Mouse (Mus musculus): Measurements from ENCODE around the gene Cryab. TPM values are rescaled to one million over a fixed set of nuclear protein-coding genes. Genes with fewer than 3 reads are reported as not detected.

Cryab gene
- polyA plus RNA-seq, 1 experiment from 2014 or later, result 143 TPM

DNA sequence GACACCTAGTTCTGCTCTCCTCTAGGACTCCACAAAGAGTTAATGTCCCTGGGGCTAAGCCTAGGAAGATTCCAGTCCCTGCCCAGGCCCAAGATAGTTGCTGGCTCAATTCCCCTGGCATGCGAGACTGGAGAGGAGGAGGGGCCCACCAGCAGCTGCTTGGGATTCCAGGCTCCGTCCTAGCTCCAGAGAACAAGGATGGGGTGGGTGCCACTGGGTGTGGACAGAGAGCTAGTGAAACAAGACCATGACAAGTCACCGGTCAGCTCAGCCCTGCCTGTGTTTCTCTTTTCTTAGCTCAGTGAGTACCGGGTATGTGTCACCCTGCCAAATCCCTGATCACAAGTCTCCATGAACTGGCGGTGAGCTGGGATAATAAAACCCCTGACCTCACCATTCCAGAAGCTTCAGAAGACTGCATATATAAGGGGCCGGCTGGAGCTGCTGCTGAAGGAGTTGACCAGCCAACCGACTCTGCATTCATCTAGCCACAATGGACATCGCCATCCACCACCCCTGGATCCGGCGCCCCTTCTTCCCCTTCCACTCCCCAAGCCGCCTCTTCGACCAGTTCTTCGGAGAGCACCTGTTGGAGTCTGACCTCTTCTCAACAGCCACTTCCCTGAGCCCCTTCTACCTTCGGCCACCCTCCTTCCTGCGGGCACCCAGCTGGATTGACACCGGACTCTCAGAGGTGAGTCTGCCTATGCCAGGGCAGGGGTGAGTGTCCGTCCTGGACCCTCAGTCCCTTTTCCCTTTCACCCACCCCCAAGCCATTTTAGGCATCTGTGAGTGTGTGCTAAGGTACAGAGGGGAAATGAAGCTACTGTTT, 1.9 kb downstream of the Cryab start:
- 56% methylated on average over 17 of the region's 17 CpGs for WGBS
- peak; percentile 80 for ATAC-seq (ENCODE audit: insufficient read depth, low FRiP score)
- Histone ChIP-seq H3K4me2 (ENCODE audit: low read depth, low read length) (peak overlapping the region; percentile 47), H3K4me1 (ENCODE audit: control insufficient read depth, insufficient read depth, low read length) (peaks cover 12% of the 10 kb centered on the region), H3K36me3 (ENCODE audit: control insufficient read depth, insufficient read depth, low read length) (no peaks in the 10 kb centered on the region), H3K4me3 (replicated peaks; ENCODE audit: low read length) (peak overlapping the region; percentile 42), H3K27ac (ENCODE audit: low read length) (peak overlapping the region; percentile 82), H3K27me3 (ENCODE audit: control insufficient read depth, insufficient read depth, low read length) (no peaks in the 10 kb centered on the region), H3K9ac (ENCODE audit: low read length) (peak overlapping the region; percentile 61), H3K9me3 (replicated peaks; ENCODE audit: control insufficient read depth, low read length) (no peaks in the 10 kb centered on the region)

DNA sequence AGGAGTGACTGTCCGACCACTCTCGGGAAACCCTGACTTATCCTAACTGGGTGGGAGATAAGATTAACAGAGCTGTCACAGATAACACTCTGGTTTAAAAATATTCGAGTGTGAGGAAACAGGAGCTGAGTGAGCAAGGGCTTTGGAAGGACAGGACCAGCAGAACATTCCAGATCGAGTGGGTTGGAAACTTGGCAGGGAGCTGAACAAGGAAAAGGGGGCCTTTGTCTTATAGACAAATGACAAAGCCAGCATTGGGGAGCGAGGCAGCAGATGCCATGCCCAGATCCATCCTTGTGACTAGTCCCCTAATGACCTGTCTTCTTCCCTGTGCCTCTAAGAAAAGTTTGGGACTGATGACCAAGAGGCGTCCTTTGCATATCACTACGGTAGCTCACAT, 2.8 kb downstream of the Cryab start:
- Histone ChIP-seq H3K27me3 (ENCODE audit: control insufficient read depth, insufficient read depth, low read length) (no peaks in the 10 kb centered on the region), H3K27ac (ENCODE audit: low read length) (peak overlapping the region; percentile 56; the same call in 1 of the 2 replicates), H3K4me3 (replicated peaks; ENCODE audit: low read length) (peak overlapping the region; percentile 42), H3K36me3 (ENCODE audit: control insufficient read depth, insufficient read depth, low read length) (no peaks in the 10 kb centered on the region), H3K4me2 (ENCODE audit: low read depth, low read length) (peak overlapping the region; percentile 47), H3K9me3 (replicated peaks; ENCODE audit: control insufficient read depth, low read length) (no peaks in the 10 kb centered on the region), H3K4me1 (ENCODE audit: control insufficient read depth, insufficient read depth, low read length) (peaks cover 12% of the 10 kb centered on the region), H3K9ac (ENCODE audit: low read length) (peak overlapping the region; percentile 34)
- 36% methylated on average over 7 of the region's 7 CpGs for WGBS
- no peak for ATAC-seq (ENCODE audit: insufficient read depth, low FRiP score)

DNA sequence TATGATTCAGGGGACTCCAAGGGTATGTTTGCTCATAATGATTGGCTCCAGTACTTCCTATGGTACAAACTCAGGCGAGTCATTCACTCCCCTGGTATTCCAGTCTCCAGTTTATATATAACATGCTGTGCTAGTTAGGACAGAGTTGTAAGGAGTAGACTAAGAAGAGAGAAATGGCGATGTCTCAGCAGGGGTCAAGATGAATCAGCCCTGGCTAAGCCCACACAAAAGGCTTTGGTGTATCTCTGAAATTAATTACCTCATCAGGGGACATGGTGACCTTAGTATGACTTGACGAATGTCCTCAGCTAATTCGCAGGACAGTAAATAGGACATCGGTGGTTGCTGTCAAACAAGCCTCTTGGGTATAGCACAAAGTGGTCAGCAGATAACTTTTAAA, 5.6 kb downstream of the Cryab start:
- ATAC-seq (ENCODE audit: insufficient read depth, low FRiP score), result no peak
- Histone ChIP-seq H3K4me2 (ENCODE audit: low read depth, low read length) (no peak overlapping the region), H3K9me3 (replicated peaks; ENCODE audit: control insufficient read depth, low read length) (no peaks in the 10 kb centered on the region), H3K4me1 (ENCODE audit: control insufficient read depth, insufficient read depth, low read length) (peaks cover 8% of the 10 kb centered on the region), H3K27ac (ENCODE audit: low read length) (no peak overlapping the region), H3K9ac (ENCODE audit: low read length) (no peak overlapping the region), H3K4me3 (replicated peaks; ENCODE audit: low read length) (no peak overlapping the region), H3K27me3 (ENCODE audit: control insufficient read depth, insufficient read depth, low read length) (no peaks in the 10 kb centered on the region), H3K36me3 (ENCODE audit: control insufficient read depth, insufficient read depth, low read length) (no peaks in the 10 kb centered on the region)
- WGBS, result 46% methylated on average over 5 of the region's 5 CpGs

DNA sequence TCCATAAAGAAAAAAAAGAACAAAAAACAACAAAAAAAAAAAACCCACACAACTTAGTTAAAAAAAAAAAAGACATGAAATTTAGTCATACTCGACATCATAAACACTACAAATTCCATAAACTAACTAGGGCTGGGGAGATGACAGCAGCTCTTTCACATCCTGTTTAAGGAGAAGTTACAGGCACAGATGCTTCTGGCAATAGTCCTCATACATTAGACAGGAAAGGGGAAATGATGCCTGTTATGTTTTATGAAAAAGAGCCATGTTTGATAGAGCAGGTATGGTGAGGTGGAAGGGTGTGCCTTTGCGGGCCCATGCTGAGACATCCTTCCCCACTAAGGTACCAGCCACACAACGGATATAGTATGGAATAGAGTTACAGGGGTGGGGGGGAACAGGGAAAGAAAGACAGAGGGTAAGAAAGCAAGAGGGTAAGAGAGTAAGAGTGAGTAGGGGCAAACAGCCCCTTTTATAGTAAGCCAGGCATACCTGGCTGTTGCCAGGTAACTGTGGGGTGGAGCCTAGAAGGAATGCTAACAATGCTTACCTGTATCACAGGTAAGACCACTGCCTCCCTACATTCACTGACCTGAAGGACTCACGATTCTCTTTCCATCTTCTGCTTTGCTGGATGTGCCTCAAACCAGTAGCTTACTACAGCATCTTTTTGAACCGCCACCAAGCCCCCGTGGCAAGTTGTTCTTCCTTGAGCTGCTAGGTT, 10.6 kb downstream of the Cryab start:
- H3K9ac ChIP-seq (ENCODE audit: low read length), result no peak overlapping the region
- no peaks in the 10 kb centered on the region for H3K27me3 ChIP-seq (ENCODE audit: control insufficient read depth, insufficient read depth, low read length)
- no peaks in the 10 kb centered on the region for H3K9me3 ChIP-seq (replicated peaks; ENCODE audit: control insufficient read depth, low read length)
- no peak for ATAC-seq (ENCODE audit: insufficient read depth, low FRiP score)
- H3K4me3 ChIP-seq (replicated peaks; ENCODE audit: low read length), result no peak overlapping the region
- 45% methylated on average over 6 of the region's 6 CpGs for WGBS
- no peak overlapping the region for H3K4me2 ChIP-seq (ENCODE audit: low read depth, low read length)
- no peaks in the 10 kb centered on the region for H3K36me3 ChIP-seq (ENCODE audit: control insufficient read depth, insufficient read depth, low read length)
- no peak overlapping the region for H3K27ac ChIP-seq (ENCODE audit: low read length)
- H3K4me1 ChIP-seq (ENCODE audit: control insufficient read depth, insufficient read depth, low read length), result no peaks in the 10 kb centered on the region

DNA sequence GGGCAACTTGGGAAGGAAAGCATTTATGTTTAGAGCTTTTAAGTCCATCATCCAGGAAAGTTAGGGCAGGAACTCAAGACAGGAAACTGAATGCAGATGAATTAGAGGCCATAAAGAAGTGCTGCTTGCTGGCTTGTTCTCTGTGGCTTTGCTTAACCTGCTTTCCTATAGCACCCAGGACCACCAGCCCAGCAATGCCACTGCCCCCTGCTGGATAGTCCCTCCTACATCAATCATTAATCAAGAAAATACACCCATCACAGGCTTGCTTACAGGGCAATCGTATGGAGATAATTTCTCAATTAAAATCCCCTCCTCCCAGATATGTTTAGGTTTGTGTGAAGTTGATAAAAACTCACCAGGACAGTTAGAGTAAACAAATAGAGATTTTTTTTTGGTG, 12.2 kb downstream of the Cryab start:
- WGBS, result 58% methylated on average over 1 of the region's 1 CpGs
- no peak for ATAC-seq (ENCODE audit: insufficient read depth, low FRiP score)

DNA sequence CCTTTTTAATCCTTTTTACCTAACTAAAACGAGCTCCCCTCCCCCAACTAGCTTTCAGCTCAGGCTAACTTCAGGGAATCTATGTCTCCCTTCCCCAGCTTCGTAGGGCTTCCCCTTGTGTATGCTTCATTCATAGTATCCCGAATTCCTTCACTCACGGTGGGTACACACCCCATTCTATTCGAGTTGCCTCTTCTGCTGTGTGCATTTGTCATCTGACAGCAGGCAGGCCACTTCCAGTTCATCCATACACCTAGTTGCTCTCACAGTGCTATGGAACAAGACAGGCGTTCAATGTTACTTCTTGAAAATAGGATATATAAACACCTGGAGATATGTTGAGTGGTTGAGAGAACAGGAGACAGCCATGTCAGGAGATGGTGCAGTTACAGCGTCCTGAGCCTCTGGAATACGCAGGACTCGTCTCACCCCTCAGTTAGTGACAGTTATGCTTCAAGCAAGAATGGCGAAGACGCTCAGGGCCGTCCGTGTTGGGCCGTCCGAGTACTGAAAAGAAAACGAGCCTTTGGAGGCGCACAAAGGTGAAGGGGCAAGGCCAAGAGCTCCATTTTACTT, 16.5 kb downstream of the Cryab start:
- H3K4me2 ChIP-seq (ENCODE audit: low read depth, low read length), result peak overlapping the region; percentile 76
- no peaks in the 10 kb centered on the region for H3K9me3 ChIP-seq (replicated peaks; ENCODE audit: control insufficient read depth, low read length)
- WGBS, result 3% methylated on average over 17 of the region's 17 CpGs
- H3K9ac ChIP-seq (ENCODE audit: low read length), result peak overlapping the region; percentile 81
- H3K4me1 ChIP-seq (ENCODE audit: control insufficient read depth, insufficient read depth, low read length), result 0 out of 2 replicates have a peak, but pooled peaks cover 2% of the 10 kb centered on the region
- peak overlapping the region; percentile 96 for H3K27ac ChIP-seq (ENCODE audit: low read length)
- H3K36me3 ChIP-seq (ENCODE audit: control insufficient read depth, insufficient read depth, low read length), result no peaks in the 10 kb centered on the region
- H3K4me3 ChIP-seq (replicated peaks; ENCODE audit: low read length), result peak overlapping the region; percentile 72
- H3K27me3 ChIP-seq (ENCODE audit: control insufficient read depth, insufficient read depth, low read length), result no peaks in the 10 kb centered on the region
- ATAC-seq (ENCODE audit: insufficient read depth, low FRiP score), result no peak

More for the DNA sequence above, 12.2 kb downstream of the Cryab start:
- no peaks in the 10 kb centered on the region for H3K27me3 ChIP-seq (ENCODE audit: control insufficient read depth, insufficient read depth, low read length)
- H3K4me1 ChIP-seq (ENCODE audit: control insufficient read depth, insufficient read depth, low read length), result no peaks in the 10 kb centered on the region
- H3K9ac ChIP-seq (ENCODE audit: low read length), result no peak overlapping the region
- H3K36me3 ChIP-seq (ENCODE audit: control insufficient read depth, insufficient read depth, low read length), result no peaks in the 10 kb centered on the region
- no peak overlapping the region for H3K4me3 ChIP-seq (replicated peaks; ENCODE audit: low read length)
- no peak overlapping the region for H3K27ac ChIP-seq (ENCODE audit: low read length)
- no peaks in the 10 kb centered on the region for H3K9me3 ChIP-seq (replicated peaks; ENCODE audit: control insufficient read depth, low read length)
- no peak overlapping the region for H3K4me2 ChIP-seq (ENCODE audit: low read depth, low read length)

DNA sequence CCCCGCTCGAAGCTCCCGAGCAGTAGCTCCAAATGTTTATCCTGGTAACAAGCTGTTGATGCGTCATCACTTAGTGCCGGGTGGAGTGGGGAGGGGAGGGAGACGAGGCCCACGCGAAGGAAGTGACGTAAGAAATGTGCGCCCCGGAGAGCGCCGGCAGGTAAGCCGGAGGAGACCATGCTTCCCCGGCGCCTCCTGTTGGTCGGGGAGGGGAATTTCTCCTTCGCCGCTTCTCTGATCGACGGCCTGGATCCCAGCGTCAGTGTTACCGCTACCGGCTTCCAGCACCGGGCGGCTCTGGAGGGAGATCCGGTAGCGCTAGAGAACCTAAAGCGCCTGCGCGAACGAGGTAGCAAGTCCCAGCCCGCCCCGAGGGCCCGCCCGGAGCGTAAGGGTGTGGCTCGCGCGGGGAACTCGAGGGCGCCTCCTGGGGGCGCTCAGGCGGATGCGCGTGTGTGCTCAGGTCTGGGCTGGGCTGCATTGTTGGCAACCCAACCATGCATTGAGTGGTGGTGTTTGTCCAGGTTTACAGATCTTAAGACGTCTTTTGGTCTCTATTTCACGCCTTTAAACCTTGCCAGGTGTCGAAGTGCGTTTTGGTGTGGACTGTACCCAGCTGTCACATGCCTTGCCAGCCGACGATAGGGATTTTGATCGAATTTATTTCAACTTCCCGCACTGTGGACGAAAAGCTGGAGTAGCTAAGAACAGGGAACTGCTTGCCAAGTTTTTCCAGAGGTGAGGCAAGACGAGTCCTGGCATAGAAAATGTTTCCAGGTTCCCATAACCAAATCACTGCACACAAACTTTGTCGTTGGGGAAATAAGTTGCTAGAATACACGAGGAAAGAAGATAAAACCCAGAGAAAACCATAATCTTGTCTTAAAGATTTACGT, 17.2 kb downstream of the Cryab start, which contains the start of gene Fdxacb1:
Gene Fdxacb1 (plus strand): TSS at position 130 of the 896 bp plus-strand sequence.
- no peaks in the 10 kb centered on the region for H3K9me3 ChIP-seq (replicated peaks; ENCODE audit: control insufficient read depth, low read length)
- no peaks in the 10 kb centered on the region for H3K36me3 ChIP-seq (ENCODE audit: control insufficient read depth, insufficient read depth, low read length)
- peak within 1 kb of the TSS; percentile 80 for H3K4me2 ChIP-seq (ENCODE audit: low read depth, low read length)
- ATAC-seq (ENCODE audit: insufficient read depth, low FRiP score), result peak; percentile 96
- H3K4me1 ChIP-seq (ENCODE audit: control insufficient read depth, insufficient read depth, low read length), result 0 out of 2 replicates have a peak, but pooled peaks cover 2% of the 10 kb centered on the region
- peak within 1 kb of the TSS; percentile 96 for H3K27ac ChIP-seq (ENCODE audit: low read length)
- H3K4me3 ChIP-seq (replicated peaks; ENCODE audit: low read length), result peak within 1 kb of the TSS; percentile 72
- 2% methylated on average over 59 of the region's 59 CpGs for WGBS
- H3K9ac ChIP-seq (ENCODE audit: low read length), result peak within 1 kb of the TSS; percentile 81
- no peaks in the 10 kb centered on the region for H3K27me3 ChIP-seq (ENCODE audit: control insufficient read depth, insufficient read depth, low read length)

DNA sequence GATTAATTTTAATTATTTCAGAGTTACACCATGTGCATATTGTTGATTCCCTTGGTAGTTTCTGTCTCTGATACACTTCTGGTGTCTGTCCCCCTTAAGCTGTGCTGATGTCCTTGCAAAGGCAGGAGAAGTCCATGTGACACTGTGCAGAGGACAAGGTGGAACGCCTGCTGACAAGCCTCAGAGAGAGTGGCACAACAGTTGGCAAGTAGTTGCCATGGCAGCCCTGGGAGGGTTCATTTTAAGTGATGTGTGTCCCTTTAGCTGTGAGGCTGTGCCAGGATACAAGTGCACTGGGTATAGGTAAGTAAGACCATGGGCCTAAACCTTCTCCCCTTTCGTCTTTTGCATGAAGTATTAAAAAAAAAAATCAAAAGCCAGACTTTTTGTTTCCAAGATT, 18.9 kb downstream of the Cryab start:
- no peak overlapping the region for H3K27ac ChIP-seq (ENCODE audit: low read length)
- H3K4me3 ChIP-seq (replicated peaks; ENCODE audit: low read length), result no peak overlapping the region
- H3K4me1 ChIP-seq (ENCODE audit: control insufficient read depth, insufficient read depth, low read length), result peaks cover 7% of the 10 kb centered on the region; the same call in 1 of the 2 replicates
- WGBS, result 83% methylated on average over 2 of the region's 2 CpGs
- no peaks in the 10 kb centered on the region for H3K9me3 ChIP-seq (replicated peaks; ENCODE audit: control insufficient read depth, low read length)
- H3K4me2 ChIP-seq (ENCODE audit: low read depth, low read length), result no peak overlapping the region
- no peak for ATAC-seq (ENCODE audit: insufficient read depth, low FRiP score)
- H3K27me3 ChIP-seq (ENCODE audit: control insufficient read depth, insufficient read depth, low read length), result no peaks in the 10 kb centered on the region
- no peaks in the 10 kb centered on the region for H3K36me3 ChIP-seq (ENCODE audit: control insufficient read depth, insufficient read depth, low read length)
- no peak overlapping the region for H3K9ac ChIP-seq (ENCODE audit: low read length)

All from stomach, embryonic 16.5 days (tissue).